Mouse (Mus musculus): ENCODE results near the gene Rpl37.
A peak's percentile ranks its signal among the peaks of the same experiment; 100 is the strongest.
"Not testable (repeated sequence)": the region's sequence is repeated elsewhere in the genome, so short reads cannot be mapped to it uniquely, and the experiment has no call there.

Rpl37 gene

DNA sequence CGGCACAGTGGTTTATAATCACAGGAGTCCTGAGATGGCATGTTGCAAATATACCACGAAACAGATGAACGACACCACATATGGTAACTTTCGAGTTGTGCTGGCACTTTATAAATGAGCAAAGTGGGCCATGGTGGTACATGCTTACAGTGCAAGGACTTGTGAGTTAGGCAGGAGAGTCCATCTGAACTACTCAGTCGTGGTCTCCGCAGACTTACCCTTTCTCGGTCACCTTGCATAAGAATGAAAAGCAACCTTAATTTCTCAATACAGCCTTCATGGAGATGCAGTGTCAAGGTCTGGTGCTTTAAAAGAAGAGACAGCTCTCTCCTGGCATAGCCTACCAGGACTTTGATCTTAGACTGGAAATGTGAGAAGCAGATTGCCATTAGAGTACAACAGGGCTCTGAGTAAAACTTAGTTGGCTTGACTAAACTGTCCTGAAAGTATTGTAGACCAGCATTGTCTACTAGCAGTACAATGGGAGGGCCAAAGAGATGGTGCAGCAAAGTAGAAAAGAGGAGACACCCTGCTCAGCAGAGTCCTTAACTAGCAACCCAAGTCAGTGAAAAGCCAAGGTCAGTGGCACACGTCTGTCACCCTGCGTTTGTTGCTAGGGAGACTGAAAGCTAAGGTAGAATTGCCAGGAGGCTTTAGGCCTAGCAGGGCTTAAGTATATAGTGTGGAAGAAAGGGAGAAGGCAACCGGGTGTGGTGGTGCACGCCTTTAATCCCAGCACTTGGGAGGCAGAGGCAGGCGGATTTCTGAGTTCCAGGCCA is 5.3 kb downstream of the Rpl37 start:
- DNase-seq (ENCODE audit: low read depth), result no peak

GRCm38 (mm10) chr15:5126456-5126855 is 10.0 kb downstream of the Rpl37 start:
- no peak for DNase-seq (ENCODE audit: low read depth)

DNA sequence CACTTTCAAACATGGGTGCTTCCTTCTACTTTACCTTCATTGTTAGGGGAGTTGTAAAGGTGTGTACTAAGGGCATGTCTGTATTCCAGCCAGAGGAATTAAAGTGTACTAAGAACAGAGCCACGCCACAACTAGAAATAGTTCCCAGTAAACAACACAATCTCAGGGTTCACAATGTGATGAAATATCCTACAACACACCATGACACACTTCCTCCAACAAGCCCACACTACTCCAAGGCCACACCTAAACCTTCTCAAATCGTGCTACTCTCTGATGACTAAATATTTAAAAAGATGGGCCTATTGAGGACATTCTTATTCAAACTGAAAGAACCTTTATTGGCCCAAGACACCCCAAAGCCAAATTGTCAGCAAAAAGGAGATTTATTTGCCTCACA is 11.0 kb downstream of the Rpl37 start:
- no peak for DNase-seq (ENCODE audit: low read depth)

DNA sequence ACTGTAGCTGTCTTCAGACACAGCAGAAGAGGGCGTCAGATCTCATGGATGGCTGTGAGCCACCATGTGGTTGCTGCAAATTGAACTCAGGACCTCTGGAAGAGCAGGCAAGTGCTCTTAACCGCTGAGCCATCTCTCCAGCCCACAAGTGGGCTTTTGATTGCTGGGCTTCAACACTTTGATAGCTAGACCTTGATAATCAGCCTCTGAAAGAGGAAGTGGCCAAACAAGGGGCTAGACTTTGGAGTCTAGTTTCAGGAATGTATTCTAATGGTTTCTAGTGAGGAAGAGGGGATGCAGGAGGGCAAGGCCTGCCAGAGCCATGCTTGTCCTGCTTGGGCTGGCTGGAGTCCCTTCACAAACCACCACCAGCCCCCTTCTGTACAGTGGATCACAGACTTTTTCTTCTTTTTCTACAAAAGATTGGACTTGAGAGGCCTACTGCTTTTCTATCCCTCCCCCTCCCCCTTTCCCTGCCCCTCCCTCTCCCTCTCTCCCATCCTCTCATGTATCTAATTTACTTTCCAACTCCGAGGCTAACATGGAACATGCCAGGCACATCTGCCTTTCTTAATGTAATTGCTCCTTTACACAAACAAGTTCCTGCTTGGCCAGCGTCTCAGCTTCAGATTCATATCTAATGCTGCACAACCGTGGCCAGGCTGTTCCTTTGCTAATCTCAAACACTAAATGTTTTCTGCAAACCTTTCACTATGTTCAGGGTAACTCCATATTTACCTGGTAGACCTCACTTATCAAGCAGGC is 11.9 kb downstream of the Rpl37 start:
- no peak for DNase-seq (ENCODE audit: low read depth)

- no peak for DNase-seq (ENCODE audit: low read depth)
These were observed 12.8 kb downstream of the Rpl37 start for GRCm38 (mm10) chr15:5129111-5129805.

- DNase-seq (ENCODE audit: low read depth), result not testable (repeated sequence)
These were observed 14.6 kb downstream of the Rpl37 start for GRCm38 (mm10) chr15:5130887-5131668.

- no peak for DNase-seq (ENCODE audit: low read depth)
These were observed 16.9 kb downstream of the Rpl37 start for GRCm38 (mm10) chr15:5133301-5133700.

DNA sequence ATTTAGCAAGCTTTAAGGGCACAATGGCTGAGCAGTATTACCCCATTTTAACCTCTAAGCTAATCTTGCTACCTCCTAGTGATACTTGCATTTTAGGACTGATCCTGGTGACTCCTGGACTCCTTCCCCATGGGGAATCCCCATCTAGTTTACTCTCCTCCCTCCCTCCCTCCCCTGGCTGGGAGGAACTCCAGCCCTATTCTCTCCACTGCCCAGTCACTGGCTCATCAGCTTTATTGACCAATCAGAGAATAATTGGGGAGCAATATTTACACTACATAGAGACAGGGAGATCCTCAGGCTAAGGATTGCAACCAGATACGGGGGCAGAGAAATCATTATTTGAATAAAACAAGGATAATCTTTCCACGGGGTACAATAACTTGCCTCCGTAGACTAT is 17.7 kb downstream of the Rpl37 start:
- no peak for DNase-seq (ENCODE audit: low read depth)

DNA sequence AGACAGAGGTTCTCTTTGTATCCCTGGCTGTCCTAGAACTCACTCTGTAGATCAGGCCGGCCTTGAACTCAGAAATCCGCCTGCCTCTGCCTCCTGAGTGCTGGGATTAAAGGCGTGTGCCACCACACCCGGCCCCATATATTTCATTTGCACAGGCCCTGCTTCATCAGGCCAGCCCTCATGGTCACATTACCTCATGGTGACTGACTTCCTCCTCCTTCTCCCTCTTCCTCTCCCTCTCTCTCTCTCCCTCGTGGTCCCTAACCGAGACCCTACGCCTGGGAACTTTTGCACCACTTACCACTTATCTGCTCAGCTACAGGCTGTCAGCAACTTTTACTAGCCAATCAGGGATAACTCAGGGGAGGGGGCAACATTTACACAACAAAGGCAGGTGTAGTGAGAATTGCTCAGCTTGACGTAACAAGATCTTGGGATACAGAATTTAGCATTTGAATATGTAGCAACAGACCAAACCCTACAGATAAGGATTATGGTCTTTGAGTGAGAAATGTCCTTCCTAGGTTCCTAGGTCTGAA is 18.6 kb downstream of the Rpl37 start:
- no peak for DNase-seq (ENCODE audit: low read depth)

GRCm38 (mm10) chr15:5138021-5138856 is 21.8 kb downstream of the Rpl37 start:
- DNase-seq (ENCODE audit: low read depth), result no peak

DNA sequence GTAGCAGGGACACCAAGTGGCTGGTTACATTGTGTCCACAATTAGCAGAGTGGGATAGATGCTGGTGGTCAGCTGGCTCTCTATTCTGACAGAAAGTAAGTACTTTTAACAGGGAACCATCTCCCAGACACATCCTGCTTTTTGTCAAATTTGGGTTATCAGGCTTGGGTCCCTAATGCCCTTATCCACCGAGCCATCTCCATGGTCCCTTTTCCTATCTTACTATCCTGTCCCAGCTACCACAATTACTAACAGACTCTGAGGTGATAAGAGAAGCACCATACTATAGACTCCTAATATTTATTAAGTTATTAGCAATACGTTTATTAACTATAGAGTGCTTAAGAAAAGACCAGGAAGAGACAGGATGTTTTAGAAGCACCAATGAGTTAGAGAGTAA is 22.9 kb downstream of the Rpl37 start:
- no peak for DNase-seq (ENCODE audit: low read depth)

DNA sequence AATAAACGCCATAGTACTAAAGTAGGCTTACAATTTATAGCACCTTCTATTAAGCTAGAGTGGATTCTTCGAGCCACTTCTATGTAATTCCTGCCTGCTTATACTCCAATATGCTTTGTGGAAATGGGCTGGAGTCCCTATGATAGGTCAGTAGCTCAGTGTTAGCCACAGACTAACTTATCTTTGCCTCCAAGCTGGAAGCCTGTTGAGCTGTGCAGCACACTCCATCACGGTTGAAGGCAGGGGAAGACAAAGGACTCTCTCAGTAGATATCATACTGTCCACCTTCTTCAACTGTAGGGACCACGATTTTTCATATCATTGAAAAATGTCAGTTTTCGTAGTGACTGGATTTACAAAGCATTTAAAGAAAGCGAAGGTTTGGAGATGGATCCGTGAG is 23.4 kb downstream of the Rpl37 start:
- no peak for DNase-seq (ENCODE audit: low read depth)

GRCm38 (mm10) chr15:5140357-5140756 is 23.9 kb downstream of the Rpl37 start:
- DNase-seq (ENCODE audit: low read depth), result no peak

DNA sequence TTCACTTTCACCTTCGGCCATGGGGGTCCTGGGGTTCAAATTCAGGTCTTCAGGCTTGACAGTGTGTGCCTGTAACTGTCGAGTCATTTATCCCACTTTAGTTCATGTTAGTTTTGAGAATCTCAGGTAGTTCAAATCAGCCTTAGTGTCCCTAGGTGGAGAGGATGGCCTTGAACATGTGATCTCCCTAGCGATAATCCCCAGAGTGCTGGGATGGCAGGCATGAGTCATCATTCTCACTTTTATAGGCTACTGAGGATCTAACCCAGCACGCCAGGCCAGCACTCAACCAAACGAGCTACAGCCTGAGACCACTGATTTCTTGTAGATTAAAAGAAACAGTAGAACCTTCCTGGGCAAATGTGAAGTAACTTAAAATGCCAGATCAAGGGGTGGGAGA is 25.6 kb downstream of the Rpl37 start:
- DNase-seq (ENCODE audit: low read depth), result no peak

- no peak for DNase-seq (ENCODE audit: low read depth)
These were observed 26.3 kb downstream of the Rpl37 start for GRCm38 (mm10) chr15:5142714-5143113.

GRCm38 (mm10) chr15:5143361-5144020 is 27.0 kb downstream of the Rpl37 start, which contains the start of gene Prkaa1:
Gene Prkaa1 (plus strand): TSS chr15:5143861.
- DNase-seq (ENCODE audit: low read depth), result peak; percentile 75

GRCm38 (mm10) chr15:5144021-5144778 is 27.8 kb downstream of the Rpl37 start:
- peak; percentile 64 for DNase-seq (ENCODE audit: low read depth)

- no peak for DNase-seq (ENCODE audit: low read depth)
These were observed 28.9 kb downstream of the Rpl37 start for GRCm38 (mm10) chr15:5145196-5145945.

GRCm38 (mm10) chr15:5149187-5149586 is 32.7 kb downstream of the Rpl37 start:
- DNase-seq (ENCODE audit: low read depth), result no peak

Measured in naive thymus-derived CD4-positive, alpha-beta T cell, adult 2 months (primary cell).